Mouse (Mus musculus) embryonic facial prominence, embryonic 13.5 days (tissue): ENCODE results near the gene Slc44a3. TPM values are rescaled to one million over a fixed set of nuclear protein-coding genes. Genes with fewer than 3 reads are reported as not detected.

ENCODE experiments used
- ATAC-seq: fragments of 200-750 bp; cut with Nextera tagmentation; 2 replicates; pipeline ENCODE4 v1.8.0; 2017; ENCODE audit warnings: low read depth; ENCODE audit not compliant: insufficient number of reproducible peaks, insufficient read depth, low FRiP score, low TSS enrichment
- H3K27ac ChIP-seq: fragments of 300-500 bp; sonication (generic); 2 replicates; pipeline ENCODE4 v1.5.1; 2015; ENCODE audit warnings: moderate library complexity, mild to moderate bottlenecking, inconsistent platforms
- H3K27me3 ChIP-seq: fragments of 300-500 bp; sonication (generic); 2 replicates; pipeline ENCODE4 v1.6.1; 2015; ENCODE audit warnings: mild to moderate bottlenecking, inconsistent platforms
- H3K36me3 ChIP-seq: fragments of 300-500 bp; sonication (generic); 2 replicates; pipeline ENCODE4 v1.6.1; 2015; ENCODE audit warnings: mild to moderate bottlenecking, inconsistent platforms
- H3K4me1 ChIP-seq: fragments of 300-500 bp; sonication (generic); 2 replicates; pipeline ENCODE4 v1.6.1; 2015; ENCODE audit warnings: inconsistent platforms
- H3K4me2 ChIP-seq: fragments of 300-500 bp; sonication (generic); 2 replicates; pipeline ENCODE4 v1.6.1; 2015; ENCODE audit warnings: moderate library complexity, mild to moderate bottlenecking, inconsistent platforms
- H3K4me3 ChIP-seq: fragments of 300-500 bp; sonication (generic); 2 replicates; pipeline ENCODE4 v1.5.1; 2015; ENCODE audit warnings: mild to moderate bottlenecking, inconsistent platforms
- H3K9ac ChIP-seq: fragments of 300-500 bp; sonication (generic); 2 replicates; pipeline ENCODE4 v1.6.1; 2015; ENCODE audit warnings: mild to moderate bottlenecking, inconsistent platforms
- H3K9me3 ChIP-seq: fragments of 300-500 bp; sonication (generic); 2 replicates; pipeline ENCODE4 v1.6.1; 2016; ENCODE audit warnings: inconsistent platforms
- WGBS: fragments of 180-500 bp; shearing (Covaris S2); methylation state at CpG from one replicate; pipeline ENCODE4 v1.1.7; 2015; ENCODE audit warnings: mixed read lengths; 5-methylcytosine and 5-hydroxymethylcytosine counted together
- polyA plus RNA-seq: library from polyadenylated mRNA; unstranded; fragments of >200 nt; fragmentation: Nextera tagmentation; extraction: Ambion mirVana; gene quantifications from 2 replicates; pipeline ENCODE4 v1.2.1, GENCODE M21; 2015

Gene Slc44a3
- polyA plus RNA-seq, 1 experiment from 2014 or later = 2.3 TPM

GRCm38 (mm10) chr3:121493997-121494421, 38.2 kb downstream of the Slc44a3 start:
- no peak for ATAC-seq
- 81% methylated on average over 7 of the region's 7 CpGs for WGBS
- H3K4me3 ChIP-seq = no peak overlapping the region

DNA sequence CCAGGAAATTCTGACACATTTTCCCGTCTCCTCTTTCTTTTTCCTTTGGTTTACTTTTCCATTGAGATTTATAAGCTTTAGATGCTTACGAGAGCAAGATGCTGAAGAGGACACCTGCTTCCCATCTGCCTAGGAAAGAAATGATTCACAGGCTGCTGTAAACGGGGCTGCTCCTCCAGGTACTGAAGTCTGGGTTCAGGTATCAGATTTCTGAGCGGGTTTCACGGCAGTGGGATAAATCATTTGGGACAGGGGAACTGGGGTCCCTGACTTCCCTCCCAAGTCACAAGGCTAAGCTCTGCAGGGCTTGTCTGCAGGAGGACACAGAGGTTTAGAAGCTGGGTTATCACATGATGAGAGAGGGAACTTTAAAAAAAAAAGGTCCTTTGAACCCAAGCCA, 40.2 kb downstream of the Slc44a3 start:
- ATAC-seq = no peak

More at GRCm38 (mm10) chr3:121493997-121494421, 38.2 kb downstream of the Slc44a3 start:
- no peak overlapping the region for H3K4me2 ChIP-seq
- H3K27me3 ChIP-seq = no peaks in the 10 kb centered on the region
- no peaks in the 10 kb centered on the region for H3K9me3 ChIP-seq
- no peak overlapping the region for H3K9ac ChIP-seq
- no peak overlapping the region for H3K27ac ChIP-seq
- peaks cover 27% of the 10 kb centered on the region for H3K4me1 ChIP-seq
- no peaks in the 10 kb centered on the region for H3K36me3 ChIP-seq

GRCm38 (mm10) chr3:121490941-121491340, 41.3 kb downstream of the Slc44a3 start:
- Histone ChIP-seq H3K27me3 (no peaks in the 10 kb centered on the region), H3K36me3 (no peaks in the 10 kb centered on the region), H3K4me1 (peaks cover 31% of the 10 kb centered on the region), H3K9me3 (no peaks in the 10 kb centered on the region), H3K4me3 (no peak overlapping the region), H3K4me2 (no peak overlapping the region), H3K9ac (no peak overlapping the region), H3K27ac (0 out of 2 replicates have a peak overlapping the region, but pooled peaks have one; percentile 7)
- WGBS = 55% methylated on average over 5 of the region's 5 CpGs
- no peak for ATAC-seq

More for the DNA sequence above, 40.2 kb downstream of the Slc44a3 start:
- no peak overlapping the region for H3K27ac ChIP-seq
- no peak overlapping the region for H3K4me3 ChIP-seq
- H3K4me2 ChIP-seq = no peak overlapping the region
- peaks cover 31% of the 10 kb centered on the region for H3K4me1 ChIP-seq
- H3K36me3 ChIP-seq = no peaks in the 10 kb centered on the region
- WGBS = 30% methylated on average over 5 of the region's 5 CpGs
- no peak overlapping the region for H3K9ac ChIP-seq
- no peaks in the 10 kb centered on the region for H3K27me3 ChIP-seq
- no peaks in the 10 kb centered on the region for H3K9me3 ChIP-seq

GRCm38 (mm10) chr3:121489462-121490118, 42.6 kb downstream of the Slc44a3 start:
- no peaks in the 10 kb centered on the region for H3K36me3 ChIP-seq
- WGBS = 36% methylated on average over 12 of the region's 12 CpGs
- no peaks in the 10 kb centered on the region for H3K9me3 ChIP-seq
- 0 out of 2 replicates have a peak overlapping the region, but pooled peaks have one; percentile 32 for H3K9ac ChIP-seq
- peak overlapping the region; percentile 87 for H3K27ac ChIP-seq
- H3K4me3 ChIP-seq = no peak overlapping the region
- H3K4me1 ChIP-seq = peaks cover 31% of the 10 kb centered on the region
- no peaks in the 10 kb centered on the region for H3K27me3 ChIP-seq
- ATAC-seq = 0 out of 2 replicates have a peak, but pooled peaks have one; percentile 44
- H3K4me2 ChIP-seq = peak overlapping the region; percentile 28

- Histone ChIP-seq H3K27me3 (no peaks in the 10 kb centered on the region), H3K9ac (no peak overlapping the region), H3K36me3 (no peaks in the 10 kb centered on the region), H3K9me3 (no peaks in the 10 kb centered on the region), H3K4me2 (no peak overlapping the region), H3K27ac (no peak overlapping the region), H3K4me1 (peaks cover 43% of the 10 kb centered on the region), H3K4me3 (no peak overlapping the region)
- no peak for ATAC-seq
- WGBS = 77% methylated on average over 2 of the region's 2 CpGs
Observed at GRCm38 (mm10) chr3:121485201-121485600, 47.0 kb downstream of the Slc44a3 start.

- Histone ChIP-seq H3K4me1 (peaks cover 37% of the 10 kb centered on the region), H3K9me3 (no peaks in the 10 kb centered on the region), H3K4me2 (no peak overlapping the region), H3K4me3 (no peak overlapping the region), H3K27ac (no peak overlapping the region), H3K9ac (no peak overlapping the region), H3K36me3 (no peaks in the 10 kb centered on the region), H3K27me3 (no peaks in the 10 kb centered on the region)
- ATAC-seq = no peak
- WGBS = 50% methylated on average over 25 of the region's 25 CpGs
Observed at GRCm38 (mm10) chr3:121483266-121484161, 48.7 kb downstream of the Slc44a3 start.

DNA sequence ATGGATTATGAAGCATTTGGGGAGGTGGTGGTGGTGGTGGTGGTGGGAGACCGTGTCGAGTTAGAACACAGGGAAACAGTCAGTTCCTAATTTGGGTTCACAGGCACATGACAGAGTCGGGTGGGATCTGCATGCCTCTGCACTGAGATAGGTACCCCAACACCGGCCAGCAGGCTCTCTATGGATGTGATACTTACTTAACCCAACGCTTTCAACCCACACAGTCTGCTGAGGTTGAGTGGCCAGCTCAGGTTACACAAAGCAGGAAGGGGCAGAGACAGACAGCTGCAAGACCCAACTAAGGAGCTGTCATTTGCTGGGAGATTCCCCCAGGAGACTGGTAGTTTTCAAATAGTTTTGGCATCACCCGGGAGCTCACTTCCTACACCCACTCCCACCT, 50.6 kb downstream of the Slc44a3 start:
- H3K4me1 ChIP-seq = peaks cover 37% of the 10 kb centered on the region
- H3K4me3 ChIP-seq = no peak overlapping the region
- H3K36me3 ChIP-seq = no peaks in the 10 kb centered on the region
- no peak for ATAC-seq
- no peak overlapping the region for H3K9ac ChIP-seq
- H3K27me3 ChIP-seq = no peaks in the 10 kb centered on the region
- WGBS = 29% methylated on average over 6 of the region's 6 CpGs
- H3K9me3 ChIP-seq = no peaks in the 10 kb centered on the region
- H3K27ac ChIP-seq = no peak overlapping the region
- no peak overlapping the region for H3K4me2 ChIP-seq

- Histone ChIP-seq H3K4me3 (no peak overlapping the region), H3K9ac (no peak overlapping the region), H3K27me3 (no peaks in the 10 kb centered on the region), H3K36me3 (no peaks in the 10 kb centered on the region), H3K9me3 (no peaks in the 10 kb centered on the region), H3K27ac (no peak overlapping the region), H3K4me2 (no peak overlapping the region), H3K4me1 (peaks cover 37% of the 10 kb centered on the region)
- ATAC-seq = no peak
- WGBS = 59% methylated on average over 8 of the region's 8 CpGs
Observed at GRCm38 (mm10) chr3:121480961-121481436, 51.2 kb downstream of the Slc44a3 start.

DNA sequence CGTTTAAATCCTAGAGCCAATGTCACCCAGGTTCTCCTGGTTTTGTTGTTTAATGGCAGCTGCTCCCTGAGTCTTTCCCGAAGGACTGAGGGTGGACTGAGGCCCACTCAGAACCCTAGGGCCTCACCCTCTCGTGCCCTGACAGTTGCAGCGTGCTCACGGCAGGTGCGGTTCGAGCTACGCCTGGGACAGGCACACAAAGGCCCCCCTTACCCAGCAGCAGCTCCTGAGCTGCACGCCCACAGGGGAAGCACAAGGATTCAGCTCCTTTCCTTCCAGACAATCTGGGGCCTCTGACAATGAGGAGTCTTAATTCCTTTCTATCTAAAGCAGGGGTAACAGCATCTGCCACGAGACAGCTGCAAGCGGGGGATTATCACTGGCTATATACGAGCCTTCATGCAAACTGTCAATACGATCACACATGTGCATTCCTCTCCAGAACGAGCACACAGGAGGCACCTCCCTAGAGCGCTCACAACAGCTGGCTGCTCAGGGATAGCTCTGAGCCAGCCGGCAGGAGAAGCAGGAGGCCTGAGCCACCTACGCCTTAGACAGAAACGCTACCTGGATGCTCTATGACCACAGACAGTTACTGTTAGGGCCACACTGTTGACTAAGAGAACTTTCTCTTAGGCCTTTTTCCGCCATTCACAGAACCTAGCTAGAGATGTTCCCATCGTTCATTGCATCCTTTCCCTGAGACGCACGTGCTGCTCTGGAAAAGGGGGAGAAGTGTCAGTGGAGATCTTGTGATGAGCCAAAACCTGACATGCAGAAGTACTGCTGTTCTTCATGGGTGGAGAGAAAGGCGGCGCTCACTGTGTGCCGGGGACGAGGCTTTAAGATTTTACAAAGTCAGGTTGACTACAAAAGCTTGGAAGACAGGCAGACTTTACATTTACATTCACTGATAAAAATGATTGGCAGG, 51.9 kb downstream of the Slc44a3 start:
- Histone ChIP-seq H3K9ac (0 out of 2 replicates have a peak overlapping the region, but pooled peaks have one; percentile 21), H3K4me3 (no peak overlapping the region), H3K27me3 (no peaks in the 10 kb centered on the region), H3K9me3 (no peaks in the 10 kb centered on the region), H3K4me1 (peaks cover 37% of the 10 kb centered on the region), H3K27ac (0 out of 2 replicates have a peak overlapping the region, but pooled peaks have one; percentile 12), H3K36me3 (no peaks in the 10 kb centered on the region), H3K4me2 (peak overlapping the region; percentile 14; the same call in 1 of the 2 replicates)
- 46% methylated on average over 26 of the region's 26 CpGs for WGBS
- peak; percentile 54; the same call in 1 of the 2 replicates for ATAC-seq

DNA sequence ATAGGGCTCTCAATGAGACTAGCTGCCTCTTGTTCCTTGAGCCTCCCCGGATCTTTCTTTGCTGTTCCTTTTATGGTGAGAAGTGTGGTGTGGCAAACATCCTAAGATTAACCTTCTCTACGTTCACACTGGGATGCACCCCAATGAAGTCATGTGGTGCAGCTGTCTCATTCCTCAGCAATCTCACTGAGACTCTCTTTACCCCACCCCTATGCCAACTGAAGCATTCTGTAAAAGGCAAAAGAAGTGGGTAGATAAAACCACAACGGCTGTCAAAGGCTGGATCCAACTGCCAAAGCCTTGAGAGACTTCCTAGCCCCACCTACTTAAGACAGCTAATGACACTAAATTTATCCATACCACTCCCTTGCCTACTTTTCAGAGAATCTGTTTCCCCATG, 57.5 kb downstream of the Slc44a3 start:
- H3K27ac ChIP-seq = no peak overlapping the region
- no peak overlapping the region for H3K9ac ChIP-seq
- no peaks in the 10 kb centered on the region for H3K27me3 ChIP-seq
- no peak overlapping the region for H3K4me2 ChIP-seq
- H3K4me1 ChIP-seq = peaks cover 15% of the 10 kb centered on the region
- H3K36me3 ChIP-seq = no peaks in the 10 kb centered on the region
- WGBS = 76% methylated on average over 3 of the region's 3 CpGs
- H3K4me3 ChIP-seq = no peak overlapping the region
- no peaks in the 10 kb centered on the region for H3K9me3 ChIP-seq
- ATAC-seq = no peak

DNA sequence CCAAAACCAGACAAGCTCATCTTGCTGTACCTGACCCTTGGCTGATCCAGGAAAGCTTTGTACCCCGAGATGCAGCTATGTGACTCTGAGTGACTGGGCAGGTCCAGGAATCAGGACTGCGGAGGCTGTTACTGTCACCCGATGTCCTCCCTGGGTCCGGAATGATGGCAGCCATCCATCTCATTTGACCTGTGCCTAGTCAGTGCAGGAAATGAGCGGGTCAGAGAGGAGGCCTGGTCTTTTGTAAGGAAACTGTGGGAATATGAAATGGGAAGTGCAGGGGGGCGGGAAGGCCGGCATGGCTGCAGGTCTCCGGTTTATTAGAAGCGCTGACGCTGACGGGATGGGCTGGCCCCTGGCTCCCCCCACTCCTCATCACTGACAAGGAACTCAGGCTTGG, 60.5 kb downstream of the Slc44a3 start:
- no peak overlapping the region for H3K27ac ChIP-seq
- WGBS = 73% methylated on average over 11 of the region's 11 CpGs

More for the DNA sequence above, 60.5 kb downstream of the Slc44a3 start:
- ATAC-seq = no peak
- H3K9me3 ChIP-seq = no peaks in the 10 kb centered on the region
- H3K36me3 ChIP-seq = no peaks in the 10 kb centered on the region
- H3K4me2 ChIP-seq = no peak overlapping the region
- peaks cover 38% of the 10 kb centered on the region for H3K4me1 ChIP-seq
- no peak overlapping the region for H3K9ac ChIP-seq
- no peak overlapping the region for H3K4me3 ChIP-seq
- H3K27me3 ChIP-seq = no peaks in the 10 kb centered on the region
